Mouse (Mus musculus): ENCODE measurements at regions not wholly inside any gene's neighbourhood (a gene's known extent, or its start where the extent isn't known, plus 50 kb on each side); places are given as distances from the start of the nearest gene placed in this dataset.

GRCm38 (mm10) chr13:106514510-106515169 lies 422.1 kb downstream of the Ipo11 start:
- no peak overlapping the region for H3K4me2 ChIP-seq (replicated peaks)
- ATAC-seq (replicated peaks): peak; percentile 32; the same call in 1 of the 2 replicates
- no peak overlapping the region for H3K27ac ChIP-seq (replicated peaks)
- H3K9me3 ChIP-seq: no peaks in the 10 kb centered on the region
- no peaks in the 10 kb centered on the region for H3K36me3 ChIP-seq
- WGBS: 85% methylated on average over 5 of the region's 5 CpGs
- H3K4me1 ChIP-seq: no peaks in the 10 kb centered on the region
- no peak overlapping the region for H3K4me3 ChIP-seq
- H3K27me3 ChIP-seq: no peaks in the 10 kb centered on the region
- no peak overlapping the region for H3K9ac ChIP-seq (replicated peaks)

- Histone ChIP-seq H3K9me3 (no peaks in the 10 kb centered on the region), H3K9ac (replicated peaks) (no peak overlapping the region), H3K27me3 (no peaks in the 10 kb centered on the region), H3K4me2 (replicated peaks) (no peak overlapping the region), H3K36me3 (no peaks in the 10 kb centered on the region), H3K27ac (replicated peaks) (no peak overlapping the region), H3K4me1 (no peaks in the 10 kb centered on the region), H3K4me3 (no peak overlapping the region)
- 79% methylated on average over 4 of the region's 4 CpGs for WGBS
- peak; percentile 41; the same call in 1 of the 2 replicates for ATAC-seq (replicated peaks)
Observed at GRCm38 (mm10) chr13:106513669-106514068, 423.1 kb downstream of the Ipo11 start.

DNA sequence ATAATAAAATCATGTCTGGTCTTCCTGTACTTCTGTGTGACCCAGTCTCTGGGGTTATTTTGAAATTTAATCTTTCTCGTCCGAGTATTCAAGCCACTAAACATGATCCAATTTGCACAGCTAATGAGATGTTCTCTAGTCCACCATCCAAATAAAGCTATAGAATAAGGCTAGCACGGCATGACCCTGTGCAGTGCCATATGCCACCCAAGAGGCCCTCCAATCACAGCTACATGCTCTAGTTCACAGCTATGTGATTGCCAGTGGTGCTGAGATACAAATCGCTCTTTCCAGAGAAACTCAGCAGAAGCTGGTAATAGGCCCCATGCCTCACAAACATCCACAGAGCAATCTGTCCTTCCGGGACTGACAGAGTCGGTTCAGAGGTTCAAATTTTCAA lies 426.3 kb downstream of the Ipo11 start:
- Histone ChIP-seq H3K4me3 (no peak overlapping the region), H3K4me2 (replicated peaks) (no peak overlapping the region), H3K27ac (replicated peaks) (no peak overlapping the region), H3K27me3 (no peaks in the 10 kb centered on the region), H3K36me3 (no peaks in the 10 kb centered on the region), H3K9ac (replicated peaks) (no peak overlapping the region), H3K4me1 (no peaks in the 10 kb centered on the region), H3K9me3 (no peaks in the 10 kb centered on the region)
- ATAC-seq (replicated peaks): no peak
- WGBS: 69% methylated on average over 6 of the region's 6 CpGs

DNA sequence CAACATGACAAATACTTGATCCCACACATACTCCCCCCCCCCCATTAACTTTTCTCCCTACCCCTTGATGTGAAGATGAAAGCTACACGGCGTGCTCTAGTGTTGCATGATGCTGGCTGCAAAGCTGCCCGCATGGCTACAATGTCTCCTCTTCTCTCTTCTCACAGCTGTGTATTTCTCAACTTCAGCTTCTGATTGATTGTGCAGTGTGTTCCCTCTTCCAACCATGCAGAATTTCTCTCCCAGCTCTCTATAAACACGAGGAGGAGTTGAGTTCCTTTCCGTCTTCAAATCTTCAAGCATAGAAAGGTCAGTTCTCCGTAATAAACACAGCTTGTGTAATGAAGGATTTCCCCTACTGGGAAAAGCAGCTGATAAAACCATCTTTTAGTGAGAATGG lies 435.5 kb downstream of the Ipo11 start:
- H3K4me2 ChIP-seq (replicated peaks): no peak overlapping the region
- no peaks in the 10 kb centered on the region for H3K36me3 ChIP-seq
- 84% methylated on average over 6 of the region's 6 CpGs for WGBS
- H3K4me1 ChIP-seq: no peaks in the 10 kb centered on the region
- no peaks in the 10 kb centered on the region for H3K27me3 ChIP-seq
- ATAC-seq (replicated peaks): no peak
- no peak overlapping the region for H3K9ac ChIP-seq (replicated peaks)
- H3K27ac ChIP-seq (replicated peaks): no peak overlapping the region
- H3K4me3 ChIP-seq: no peak overlapping the region
- no peaks in the 10 kb centered on the region for H3K9me3 ChIP-seq

GRCm38 (mm10) chr13:106471264-106471663 lies 465.5 kb downstream of the Ipo11 start:
- Histone ChIP-seq H3K27me3 (no peaks in the 10 kb centered on the region), H3K36me3 (no peaks in the 10 kb centered on the region), H3K27ac (replicated peaks) (no peak overlapping the region), H3K4me2 (replicated peaks) (no peak overlapping the region), H3K4me3 (no peak overlapping the region), H3K9ac (replicated peaks) (no peak overlapping the region), H3K9me3 (no peaks in the 10 kb centered on the region), H3K4me1 (no peaks in the 10 kb centered on the region)
- no peak for ATAC-seq (replicated peaks)
- 89% methylated on average over 4 of the region's 4 CpGs for WGBS

GRCm38 (mm10) chr13:106454366-106454927 lies 482.3 kb downstream of the Ipo11 start:
- 0 out of 2 replicates have a peak, but pooled peaks have one; percentile 46 for ATAC-seq (replicated peaks)
- no peak overlapping the region for H3K4me3 ChIP-seq
- no peaks in the 10 kb centered on the region for H3K36me3 ChIP-seq

DNA sequence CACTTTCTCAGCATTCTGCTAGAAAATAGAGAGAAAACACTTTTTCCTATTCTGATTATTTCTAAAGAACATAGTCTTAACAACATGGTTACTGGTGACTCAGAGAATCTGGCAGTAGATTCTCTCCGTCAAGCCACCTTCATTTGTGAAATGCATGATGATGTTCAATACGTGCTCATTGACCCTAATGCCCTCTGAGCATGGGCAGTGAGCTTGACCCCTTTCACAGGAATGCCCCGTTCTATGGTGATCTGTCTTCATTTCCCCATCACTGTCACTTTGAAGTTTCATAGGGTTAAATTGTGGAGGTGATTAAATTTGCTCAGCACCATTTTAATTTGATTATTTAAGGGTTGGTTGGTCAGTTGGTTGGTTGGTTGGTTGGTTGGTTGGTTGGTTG lies 504.6 kb downstream of the Ipo11 start:
- no peak overlapping the region for H3K4me3 ChIP-seq
- no peak overlapping the region for H3K9ac ChIP-seq (replicated peaks)
- no peak overlapping the region for H3K4me2 ChIP-seq (replicated peaks)
- H3K36me3 ChIP-seq: no peaks in the 10 kb centered on the region
- WGBS: 60% methylated on average over 3 of the region's 3 CpGs
- no peaks in the 10 kb centered on the region for H3K9me3 ChIP-seq
- H3K27me3 ChIP-seq: no peaks in the 10 kb centered on the region
- ATAC-seq (replicated peaks): no peak
- H3K27ac ChIP-seq (replicated peaks): no peak overlapping the region
- no peaks in the 10 kb centered on the region for H3K4me1 ChIP-seq

More at GRCm38 (mm10) chr13:106454366-106454927, 482.3 kb downstream of the Ipo11 start:
- H3K27ac ChIP-seq (replicated peaks): no peak overlapping the region
- H3K9me3 ChIP-seq: no peaks in the 10 kb centered on the region
- no peak overlapping the region for H3K9ac ChIP-seq (replicated peaks)
- 67% methylated on average over 6 of the region's 6 CpGs for WGBS
- no peaks in the 10 kb centered on the region for H3K4me1 ChIP-seq
- no peak overlapping the region for H3K4me2 ChIP-seq (replicated peaks)
- H3K27me3 ChIP-seq: no peaks in the 10 kb centered on the region

- Histone ChIP-seq H3K9ac (replicated peaks) (no peak overlapping the region), H3K4me2 (replicated peaks) (no peak overlapping the region), H3K27ac (replicated peaks) (0 out of 2 replicates have a peak overlapping the region, but pooled peaks have one; percentile 27), H3K4me1 (peaks cover 11% of the 10 kb centered on the region; the same call in 1 of the 2 replicates), H3K27me3 (no peaks in the 10 kb centered on the region), H3K4me3 (no peak overlapping the region), H3K36me3 (no peaks in the 10 kb centered on the region), H3K9me3 (no peaks in the 10 kb centered on the region)
- WGBS: 0% methylated on average over 1 of the region's 1 CpGs
- ATAC-seq (replicated peaks): peak; percentile 90
Observed at GRCm38 (mm10) chr13:106406608-106407038, 530.1 kb downstream of the Ipo11 start.

- H3K27ac ChIP-seq (replicated peaks): no peak overlapping the region
- no peaks in the 10 kb centered on the region for H3K9me3 ChIP-seq
- H3K4me3 ChIP-seq: no peak overlapping the region
- no peak for ATAC-seq (replicated peaks)
- no peak overlapping the region for H3K4me2 ChIP-seq (replicated peaks)
- WGBS: 40% methylated on average over 8 of the region's 8 CpGs
- H3K4me1 ChIP-seq: no peaks in the 10 kb centered on the region
- no peaks in the 10 kb centered on the region for H3K27me3 ChIP-seq
- no peaks in the 10 kb centered on the region for H3K36me3 ChIP-seq
- no peak overlapping the region for H3K9ac ChIP-seq (replicated peaks)
Observed at GRCm38 (mm10) chr13:106392642-106393041, 544.1 kb downstream of the Ipo11 start.

DNA sequence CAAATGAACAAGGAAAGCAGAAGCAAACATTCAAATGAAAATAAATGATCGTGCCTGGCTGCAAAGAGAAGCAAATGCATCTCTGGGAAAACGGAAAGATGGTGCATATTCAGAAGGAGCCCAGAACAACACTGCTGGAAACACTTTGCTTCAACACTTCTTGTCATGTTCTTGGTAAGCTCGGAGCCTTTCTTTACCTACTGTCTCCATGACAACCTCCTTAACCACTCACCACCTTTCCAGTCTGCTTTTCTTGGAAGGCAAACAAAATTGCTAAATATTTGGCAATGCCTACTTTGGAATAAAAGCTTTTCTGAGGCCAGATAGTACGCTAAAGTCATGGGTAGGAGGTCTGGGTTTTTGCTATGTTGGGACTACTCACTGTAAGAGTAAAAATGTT lies 548.1 kb downstream of the Ipo11 start:
- ATAC-seq (replicated peaks): no peak
- no peaks in the 10 kb centered on the region for H3K27me3 ChIP-seq
- WGBS: 48% methylated on average over 4 of the region's 4 CpGs
- H3K27ac ChIP-seq (replicated peaks): no peak overlapping the region
- no peaks in the 10 kb centered on the region for H3K4me1 ChIP-seq
- no peak overlapping the region for H3K9ac ChIP-seq (replicated peaks)
- H3K4me3 ChIP-seq: no peak overlapping the region
- no peak overlapping the region for H3K4me2 ChIP-seq (replicated peaks)
- no peaks in the 10 kb centered on the region for H3K36me3 ChIP-seq
- H3K9me3 ChIP-seq: no peaks in the 10 kb centered on the region

DNA sequence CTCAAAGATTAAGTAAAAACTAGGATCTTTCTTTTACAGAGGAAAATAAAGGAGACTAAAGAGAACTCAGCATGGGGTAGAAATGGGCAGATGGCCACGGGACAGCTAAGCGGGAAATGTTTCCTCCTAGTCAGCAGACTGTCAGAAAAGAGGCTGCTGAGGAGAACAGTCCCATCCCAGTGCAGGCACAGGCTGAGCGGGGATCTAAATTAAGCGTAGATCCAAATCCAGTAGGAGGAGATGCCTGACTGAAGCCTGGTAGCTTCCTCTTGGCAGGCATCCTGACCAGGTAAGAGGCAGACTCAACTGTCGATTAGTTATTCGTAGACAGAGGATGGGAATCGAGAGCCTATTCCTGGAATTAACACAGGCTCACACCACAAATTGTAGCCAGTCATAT lies 569.2 kb downstream of the Ipo11 start:
- Histone ChIP-seq H3K36me3 (no peaks in the 10 kb centered on the region), H3K27ac (replicated peaks) (no peak overlapping the region), H3K27me3 (no peaks in the 10 kb centered on the region), H3K9ac (replicated peaks) (no peak overlapping the region), H3K4me1 (no peaks in the 10 kb centered on the region), H3K4me2 (replicated peaks) (no peak overlapping the region), H3K9me3 (no peaks in the 10 kb centered on the region), H3K4me3 (no peak overlapping the region)
- 68% methylated on average over 7 of the region's 7 CpGs for WGBS
- no peak for ATAC-seq (replicated peaks)

- Histone ChIP-seq H3K27me3 (no peaks in the 10 kb centered on the region), H3K9me3 (no peaks in the 10 kb centered on the region), H3K9ac (replicated peaks) (no peak overlapping the region), H3K4me1 (no peaks in the 10 kb centered on the region), H3K4me3 (no peak overlapping the region), H3K4me2 (replicated peaks) (no peak overlapping the region), H3K27ac (replicated peaks) (no peak overlapping the region), H3K36me3 (no peaks in the 10 kb centered on the region)
- no peak for ATAC-seq (replicated peaks)
- WGBS: 79% methylated on average over 4 of the region's 4 CpGs
Observed at GRCm38 (mm10) chr13:106352614-106353409, 583.9 kb downstream of the Ipo11 start.
